Mouse (Mus musculus): ENCODE data around the gene Zbed6. TPM values are rescaled to one million over a fixed set of nuclear protein-coding genes. Genes with fewer than 3 reads are reported as not detected.

The Zbed6 gene
- total RNA-seq, 2 experiments from 2014 or later = 6.1 to 8.9 TPM

- DNase-seq = no peak
These were observed 2.3 kb upstream of the Zbed6 start for GRCm38 (mm10) chr1:133662941-133663340.

- DNase-seq = peak; percentile 92
These were observed 683 bp upstream of the Zbed6 start, which contains the start of gene Gm38394 for GRCm38 (mm10) chr1:133661203-133661933. TSS of gene Gm38394 (minus strand) at chr1:133661318.

GRCm38 (mm10) chr1:133658878-133659277 lies 1.8 kb downstream of the Zbed6 start:
- no peak for DNase-seq

GRCm38 (mm10) chr1:133656811-133657210 lies 3.9 kb downstream of the Zbed6 start:
- no peak for DNase-seq

GRCm38 (mm10) chr1:133653033-133653432 lies 7.7 kb downstream of the Zbed6 start:
- DNase-seq = no peak

- DNase-seq = no peak
These were observed 10.2 kb downstream of the Zbed6 start for GRCm38 (mm10) chr1:133650288-133651055.

- no peak for DNase-seq
These were observed 15.0 kb downstream of the Zbed6 start for GRCm38 (mm10) chr1:133645652-133646051.

- no peak for DNase-seq
These were observed 19.5 kb downstream of the Zbed6 start for GRCm38 (mm10) chr1:133641163-133641562.

GRCm38 (mm10) chr1:133638517-133638916 lies 22.2 kb downstream of the Zbed6 start:
- no peak for DNase-seq

GRCm38 (mm10) chr1:133632168-133632567 lies 28.5 kb downstream of the Zbed6 start:
- no peak for DNase-seq

- no peak for DNase-seq
These were observed 35.6 kb downstream of the Zbed6 start for GRCm38 (mm10) chr1:133625052-133625451.

GRCm38 (mm10) chr1:133618311-133618710 lies 42.4 kb downstream of the Zbed6 start:
- no peak for DNase-seq

GRCm38 (mm10) chr1:133617908-133618307 lies 42.8 kb downstream of the Zbed6 start:
- no peak for DNase-seq

- no peak for DNase-seq
These were observed 46.9 kb downstream of the Zbed6 start for GRCm38 (mm10) chr1:133613817-133614216.

GRCm38 (mm10) chr1:133611436-133611835 lies 49.2 kb downstream of the Zbed6 start:
- DNase-seq = no peak

GRCm38 (mm10) chr1:133610601-133611000 lies 50.1 kb downstream of the Zbed6 start:
- DNase-seq = no peak

- peak; percentile 94 for DNase-seq
These were observed 50.7 kb downstream of the Zbed6 start, which contains the start of gene Snrpe for GRCm38 (mm10) chr1:133609771-133610502. TSS of gene Snrpe (minus strand) at chr1:133610291.

Other genes starting within 250 kb of the Zbed6 start
- 1 to 10 TPM; 7.8 to 8.0 TPM for gene Sox13, start 236.5 kb downstream of the Zbed6 start, total RNA-seq (2021)
- 10 to 100 TPM; 49.4 to 55.1 TPM for gene Snrpe, start 50.6 kb downstream of the Zbed6 start, total RNA-seq (2021)
- gene Gm38394, start 433 bp upstream of the Zbed6 start, total RNA-seq (2021) = 10 to 100 TPM; 22.2 to 28.3 TPM
- gene Lax1, start 29.2 kb upstream of the Zbed6 start, total RNA-seq (2021) = under 1 TPM in 1 of 2 experiments, not detected in 1; 0.35 TPM
- 10 to 100 TPM; 12.0 to 17.2 TPM for gene Atp2b4, start 140.2 kb upstream of the Zbed6 start, total RNA-seq (2021)
- under 1 TPM in 1 of 2 experiments, not detected in 1; 0.75 TPM for gene Optc, start 247.1 kb upstream of the Zbed6 start, total RNA-seq (2021)

All from gastrocnemius, postnatal 25 days (tissue).